ENCODE assay signal across 12 mouse cellular contexts in genomic region chr12:21140153-21140552, GRCm38 (mm10).
DNase-seq lines count a peak whose midpoint lies in the region; ATAC-seq lines count a peak whose summit lies in the region.
"Had no signal": no experiment of that assay in that cellular context is flagged by ENCODE, and none has a peak within 500 bp of the region (broad histone marks: within the 10 kb centered on the region; RNA-seq: fewer than 3 reads in every experiment).

No protein-coding gene starts in this region.

- no peak for ATAC-seq in midbrain, embryonic 14.5 days (ENCODE audit: low FRiP score, low TSS enrichment)
- ATAC-seq: activated CD4-positive, CD25-positive, alpha-beta regulatory T cell, adult 4 months had no signal

- no peaks in the 10 kb centered on the region for H3K9me3 ChIP-seq in midbrain, embryonic 14.5 days (ENCODE audit: control insufficient read depth, low read length)
- H3K9me3 ChIP-seq in midbrain, embryonic 10.5 days (replicated peaks) = no peaks in the 10 kb centered on the region; the same call in 1 of the 2 replicates
- H3K9me3 ChIP-seq: heart, embryonic 15.5 days; limb, embryonic 13.5 days had no signal

- no peak overlapping the region for H3K4me3 ChIP-seq in midbrain, embryonic 14.5 days (replicated peaks; ENCODE audit: low read depth, low read length)
- no peak overlapping the region for H3K4me3 ChIP-seq in midbrain, embryonic 10.5 days
- H3K4me3 ChIP-seq: heart, embryonic 15.5 days; limb, embryonic 13.5 days had no signal

- no peak overlapping the region for H3K9ac ChIP-seq in midbrain, embryonic 14.5 days (replicated peaks; ENCODE audit: low read length)
- H3K9ac ChIP-seq: heart, embryonic 15.5 days; limb, embryonic 13.5 days had no signal

- no peaks in the 10 kb centered on the region for H3K36me3 ChIP-seq in midbrain, embryonic 14.5 days (ENCODE audit: control insufficient read depth, insufficient read depth, low read length)
- H3K36me3 ChIP-seq in midbrain, embryonic 10.5 days = peaks cover 6% of the 10 kb centered on the region
- H3K36me3 ChIP-seq: heart, embryonic 15.5 days had no signal

- H3K4me2 ChIP-seq in midbrain, embryonic 14.5 days (ENCODE audit: low read length) = no peak overlapping the region
- H3K4me2 ChIP-seq: heart, embryonic 15.5 days; limb, embryonic 13.5 days had no signal

- H3K27me3 ChIP-seq in midbrain, embryonic 14.5 days (ENCODE audit: control insufficient read depth, insufficient read depth, low read length) = no peaks in the 10 kb centered on the region
- no peaks in the 10 kb centered on the region for H3K27me3 ChIP-seq in midbrain, embryonic 10.5 days (ENCODE audit: low read depth, poor library complexity, severe bottlenecking)
- H3K27me3 ChIP-seq: heart, embryonic 15.5 days; limb, embryonic 13.5 days had no signal

- H3K4me1 ChIP-seq in midbrain, embryonic 14.5 days (ENCODE audit: control insufficient read depth, insufficient read depth, low read length) = peaks cover 13% of the 10 kb centered on the region; the same call in 1 of the 2 replicates
- H3K4me1 ChIP-seq in midbrain, embryonic 10.5 days = peaks cover 31% of the 10 kb centered on the region

- no peak for DNase-seq in midbrain, embryonic 14.5 days
- DNase-seq in midbrain, embryonic 10.5 days (ENCODE audit: low spot score) = no peak
- peak; percentile 71 for DNase-seq in cerebellum, adult 9-11 months
- peak; percentile 55 for DNase-seq in layer of hippocampus, adult 9-10 months (ENCODE audit: low spot score)
- peak; percentile 78 for DNase-seq in right cerebral cortex, postnatal 25 days
- DNase-seq in adrenal gland, postnatal 14 days = no peak
- no peak for DNase-seq in embryo, embryonic 11 days
- DNase-seq in adrenal gland, postnatal 25 days = no peak
- DNase-seq: kidney, adult 18-20 months had no signal

- WGBS in midbrain, embryonic 14.5 days = 92% methylated on average over 14 of the region's 14 CpGs
- 96% methylated on average over 14 of the region's 14 CpGs for WGBS in midbrain, embryonic 10.5 days

- 0 out of 2 replicates have a peak overlapping the region, but pooled peaks have one; percentile 4 for H3K27ac ChIP-seq in midbrain, embryonic 14.5 days (replicated peaks; ENCODE audit: low read depth, low read length)
- H3K27ac ChIP-seq in midbrain, embryonic 10.5 days (replicated peaks) = no peak overlapping the region
- H3K27ac ChIP-seq: limb, embryonic 13.5 days had no signal

Comparison
In these comparisons a context has a peak if more than half of its experiments do, and no peak if none do; other contexts are left out.
1. DNase-seq: peak in cerebellum, adult 9-11 months (single experiment), layer of hippocampus, adult 9-10 months (single experiment) and right cerebral cortex, postnatal 25 days (single experiment); none in midbrain, embryonic 14.5 days (single experiment), midbrain, embryonic 10.5 days (single experiment), adrenal gland, postnatal 14 days (single experiment), embryo, embryonic 11 days (single experiment) and adrenal gland, postnatal 25 days (single experiment).